Mouse (Mus musculus) 416B (cell line): ENCODE measurements around the gene Spib.

Experiments used
- DNase-seq: peaks from one replicate; pipeline ENCODE4 v3.0.0; 2011; ENCODE audit warnings: low read depth

Gene Spib

DNA sequence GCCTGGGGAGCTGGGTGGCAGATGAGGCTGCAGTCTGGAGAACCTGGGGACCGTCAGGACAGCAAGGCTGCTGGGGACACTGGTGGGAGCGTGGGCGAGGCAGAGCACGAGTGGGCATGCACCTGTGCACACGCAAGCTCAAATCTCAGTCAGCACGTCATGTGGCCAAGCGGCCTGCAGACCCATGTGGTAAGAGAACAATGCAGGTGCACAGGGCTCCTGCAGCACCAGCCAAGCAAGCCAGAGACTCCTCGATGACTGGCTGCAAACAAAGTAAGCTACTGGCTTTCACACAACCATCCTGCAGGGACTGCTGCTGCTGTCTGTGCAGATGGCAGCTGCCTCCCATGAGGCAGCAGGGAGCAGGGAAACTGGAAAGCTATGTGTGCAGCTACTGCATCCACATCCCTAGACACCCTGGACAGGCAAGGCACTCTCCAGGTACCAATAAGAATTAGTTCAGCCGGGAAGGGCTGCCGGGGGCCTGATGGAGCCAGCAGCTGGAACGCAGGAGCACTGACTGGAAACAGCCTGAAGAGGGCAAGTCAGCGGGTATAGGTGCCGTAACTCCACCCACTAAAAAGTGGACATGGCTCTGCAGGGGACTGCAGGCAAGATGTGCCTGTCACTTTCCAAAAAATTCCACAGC is 44.8 kb downstream of the Spib start:
- DNase-seq = no peak

DNA sequence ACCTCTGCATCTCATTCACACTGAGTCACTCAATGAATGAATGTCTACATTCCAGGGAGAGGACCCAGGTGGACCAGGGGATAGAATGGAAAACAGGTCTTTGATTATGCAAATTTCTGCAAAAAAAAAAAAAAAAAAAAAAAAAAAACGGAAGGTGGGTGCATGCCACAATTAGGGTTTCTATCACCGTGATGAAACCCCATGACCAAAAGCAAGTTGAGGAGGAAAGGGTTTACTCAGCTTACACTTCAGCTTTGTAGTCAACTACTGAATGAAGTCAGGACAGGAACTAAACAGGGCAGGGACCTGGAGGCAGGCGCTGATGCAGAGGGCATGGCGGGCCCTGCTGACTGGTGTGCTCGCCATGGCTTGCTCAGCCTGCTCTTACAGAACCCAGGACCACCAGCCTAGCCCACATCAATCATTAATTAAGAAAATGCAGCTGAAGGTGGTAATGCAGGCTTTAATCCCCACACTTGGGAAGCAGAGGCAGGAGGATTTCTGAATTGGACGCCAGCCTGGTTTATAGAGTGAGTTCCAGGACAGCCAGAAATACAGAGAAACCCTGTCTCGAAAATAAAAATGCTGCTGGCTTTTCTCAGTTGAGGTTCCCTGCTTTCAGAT is 46.2 kb downstream of the Spib start:
- no peak for DNase-seq

GRCm38 (mm10) chr7:44484841-44485571 is 46.9 kb downstream of the Spib start:
- peak; percentile 60 for DNase-seq

DNA sequence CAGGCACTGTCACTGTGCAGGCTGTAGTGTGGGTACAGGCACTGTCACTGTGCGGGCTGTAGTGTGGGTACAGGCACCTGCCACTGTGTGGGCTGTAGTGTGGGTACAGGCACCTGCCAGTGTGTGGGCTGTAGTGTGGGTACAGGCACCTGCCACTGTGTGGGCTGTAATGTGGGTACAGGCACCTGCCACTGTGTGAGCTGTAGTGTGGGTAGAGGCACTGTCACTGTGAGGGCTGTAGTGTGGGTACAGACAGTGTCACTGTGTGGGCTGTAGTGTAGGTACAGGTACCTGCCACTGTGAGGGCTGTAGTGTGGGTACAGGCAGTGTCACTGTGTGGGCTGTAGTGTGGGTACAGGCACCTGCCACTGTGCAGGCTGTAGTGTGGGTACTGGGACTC is 47.8 kb downstream of the Spib start:
- no peak for DNase-seq

DNA sequence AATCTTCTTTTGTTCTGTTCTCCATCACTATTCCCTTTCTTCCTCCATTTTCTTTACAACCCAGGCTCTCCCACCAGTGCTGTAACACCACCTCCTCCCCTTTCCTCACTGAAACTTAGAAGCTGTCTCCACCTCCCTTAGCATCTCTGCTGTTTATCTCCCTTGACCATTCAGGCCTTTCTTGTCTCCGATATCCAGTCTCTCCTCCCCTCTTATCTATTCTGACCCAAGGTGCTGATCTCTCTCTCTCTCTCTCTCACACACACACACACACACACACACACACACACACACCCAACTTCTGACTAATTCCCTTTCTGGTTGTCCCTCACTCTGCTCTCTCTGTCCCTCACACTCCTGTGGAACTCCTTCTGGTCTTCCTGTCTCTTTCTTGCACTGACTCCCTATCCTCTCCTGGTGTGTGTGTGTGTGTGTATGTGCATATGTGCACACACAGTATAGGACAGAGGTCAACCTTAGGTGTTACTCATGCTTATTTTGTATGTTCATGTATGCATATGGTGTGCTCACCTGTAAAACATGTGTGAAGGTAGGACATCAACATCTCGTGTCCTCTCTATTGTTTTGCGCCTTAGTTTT is 48.9 kb downstream of the Spib start:
- no peak for DNase-seq
